8 mouse cellular contexts compared by ENCODE assay signal in genomic region chr5:134454421-134454820, GRCm38 (mm10). TPM values are rescaled to one million over a fixed set of nuclear protein-coding genes. Genes with fewer than 3 reads are reported as not detected.
DNase-seq lines count a peak whose midpoint lies in the region; ATAC-seq lines count a peak whose summit lies in the region.

No protein-coding gene starts in this region.

- WGBS in liver, embryonic 11.5 days = 71% methylated on average over 9 of the region's 9 CpGs
- WGBS in forebrain, embryonic 11.5 days = 68% methylated on average over 9 of the region's 9 CpGs
- WGBS in intestine, embryonic 16.5 days = 16% methylated on average over 9 of the region's 9 CpGs
- 18% methylated on average over 9 of the region's 9 CpGs for WGBS in neural tube, embryonic 15.5 days

- H3K4me1 ChIP-seq in liver, embryonic 11.5 days (replicated peaks; ENCODE audit: control insufficient read depth, insufficient read depth, low read length) = peaks cover 5% of the 10 kb centered on the region
- H3K4me1 ChIP-seq in forebrain, embryonic 11.5 days (replicated peaks; ENCODE audit: control insufficient read depth, insufficient read depth, low read length) = peaks cover 4% of the 10 kb centered on the region; the same call in 1 of the 2 replicates
- peaks cover 23% of the 10 kb centered on the region for H3K4me1 ChIP-seq in intestine, embryonic 16.5 days (ENCODE audit: control insufficient read depth, insufficient read depth, low read length)
- H3K4me1 ChIP-seq in neural tube, embryonic 15.5 days = peaks cover 27% of the 10 kb centered on the region

- ATAC-seq in liver, embryonic 11.5 days (replicated peaks; ENCODE audit: low FRiP score) = no peak
- no peak for ATAC-seq in forebrain, embryonic 11.5 days (replicated peaks; ENCODE audit: low FRiP score)
- peak; percentile 30; the same call in 1 of the 2 replicates for ATAC-seq in intestine, embryonic 16.5 days
- no peak for ATAC-seq in neural tube, embryonic 15.5 days (ENCODE audit: low FRiP score)
- no peak for ATAC-seq in erythroid progenitor cell, adult 5-6 weeks (replicated peaks; ENCODE audit: low FRiP score, poor library complexity, severe bottlenecking)

- peak overlapping the region; percentile 66; the same call in 1 of the 2 replicates for H3K4me3 ChIP-seq in liver, embryonic 11.5 days (ENCODE audit: low read depth, low read length)
- peak overlapping the region; percentile 77 for H3K4me3 ChIP-seq in forebrain, embryonic 11.5 days (ENCODE audit: low read depth, low read length)
- peak overlapping the region; percentile 68 for H3K4me3 ChIP-seq in intestine, embryonic 16.5 days (ENCODE audit: low read length)
- peak overlapping the region; percentile 82 for H3K4me3 ChIP-seq in neural tube, embryonic 15.5 days (replicated peaks)

- peaks cover 5% of the 10 kb centered on the region; the same call in 1 of the 2 replicates for H3K36me3 ChIP-seq in liver, embryonic 11.5 days (ENCODE audit: control insufficient read depth, insufficient read depth, low read length)
- H3K36me3 ChIP-seq in forebrain, embryonic 11.5 days (ENCODE audit: control insufficient read depth, insufficient read depth, low read length) = no peaks in the 10 kb centered on the region; the same call in 1 of the 2 replicates
- peaks cover 7% of the 10 kb centered on the region for H3K36me3 ChIP-seq in intestine, embryonic 16.5 days (ENCODE audit: control insufficient read depth, insufficient read depth, low read length)
- peaks cover 6% of the 10 kb centered on the region; the same call in 1 of the 2 replicates for H3K36me3 ChIP-seq in neural tube, embryonic 15.5 days

- no peak for DNase-seq in liver, embryonic 11.5 days (ENCODE audit: low spot score)
- DNase-seq in liver = no peak
- no peak for DNase-seq in forebrain, embryonic 11.5 days (ENCODE audit: low spot score)
- no peak for DNase-seq in retina, postnatal 1 day
- DNase-seq in gastrocnemius, postnatal 14 days = no peak

- H3K27ac ChIP-seq in liver, embryonic 11.5 days (ENCODE audit: low read depth, low read length) = no peak overlapping the region
- no peak overlapping the region for H3K27ac ChIP-seq in forebrain, embryonic 11.5 days (ENCODE audit: low read depth, low read length)
- H3K27ac ChIP-seq in intestine, embryonic 16.5 days (ENCODE audit: low read length) = peak overlapping the region; percentile 94
- H3K27ac ChIP-seq in neural tube, embryonic 15.5 days (replicated peaks) = peak overlapping the region; percentile 86

- H3K9me3 ChIP-seq in liver, embryonic 11.5 days (ENCODE audit: control insufficient read depth, low read length) = no peaks in the 10 kb centered on the region
- no peaks in the 10 kb centered on the region; the same call in 1 of the 2 replicates for H3K9me3 ChIP-seq in forebrain, embryonic 11.5 days (ENCODE audit: control insufficient read depth, low read length)
- H3K9me3 ChIP-seq in intestine, embryonic 16.5 days (ENCODE audit: control insufficient read depth, low read length) = peaks cover 4% of the 10 kb centered on the region; the same call in 1 of the 2 replicates
- no peaks in the 10 kb centered on the region for H3K9me3 ChIP-seq in neural tube, embryonic 15.5 days (replicated peaks)

- intact Hi-C loops in gastrocnemius, postnatal 14 days (cut with DNase I; ENCODE audit: low total_unique reads) = no loop called here

- 0 out of 2 replicates have a peak overlapping the region, but pooled peaks have one; percentile 72 for H3K9ac ChIP-seq in liver, embryonic 11.5 days (ENCODE audit: low read depth, low read length)
- peak overlapping the region; percentile 93 for H3K9ac ChIP-seq in forebrain, embryonic 11.5 days (ENCODE audit: low read length)
- H3K9ac ChIP-seq in intestine, embryonic 16.5 days (ENCODE audit: low read depth, low read length) = peak overlapping the region; percentile 93
- peak overlapping the region; percentile 82; the same call in 1 of the 2 replicates for H3K9ac ChIP-seq in neural tube, embryonic 15.5 days (replicated peaks)

- H3K4me2 ChIP-seq in liver, embryonic 11.5 days = peak overlapping the region; percentile 82
- peak overlapping the region; percentile 92 for H3K4me2 ChIP-seq in forebrain, embryonic 11.5 days (ENCODE audit: low read depth, low read length, severe bottlenecking)
- H3K4me2 ChIP-seq in intestine, embryonic 16.5 days (ENCODE audit: low read depth, low read length) = peak overlapping the region; percentile 84
- peak overlapping the region; percentile 91 for H3K4me2 ChIP-seq in neural tube, embryonic 15.5 days

- no peaks in the 10 kb centered on the region for H3K27me3 ChIP-seq in liver, embryonic 11.5 days (replicated peaks; ENCODE audit: control insufficient read depth, insufficient read depth, low read length)
- H3K27me3 ChIP-seq in forebrain, embryonic 11.5 days (ENCODE audit: control insufficient read depth, insufficient read depth, low read length) = no peaks in the 10 kb centered on the region
- H3K27me3 ChIP-seq in intestine, embryonic 16.5 days (replicated peaks; ENCODE audit: control insufficient read depth, insufficient read depth, low read length) = no peaks in the 10 kb centered on the region
- no peaks in the 10 kb centered on the region for H3K27me3 ChIP-seq in neural tube, embryonic 15.5 days (replicated peaks)

RNA-seq across cellular contexts. Expression of gene Gtf2ird1, which starts 2.1 kb away (rescaled TPM):
- polyA plus RNA-seq in liver, embryonic 11.5 days (2014; fragmentation: Nextera tagmentation; extraction: Ambion mirVana) = 46.7 and 51.8 TPM in 2 replicates
- polyA plus RNA-seq in forebrain, embryonic 11.5 days (2014; fragmentation: Nextera tagmentation; extraction: Ambion mirVana) = 99.8 and 103 TPM in 2 replicates
- polyA plus RNA-seq in intestine, embryonic 16.5 days (2015; fragmentation: Nextera tagmentation; extraction: Ambion mirVana) = 66.5 and 66.6 TPM in 2 replicates
- 62.6 and 64.9 TPM in 2 replicates for polyA plus RNA-seq in neural tube, embryonic 15.5 days (2015; fragmentation: Nextera tagmentation; extraction: Ambion mirVana)
- 6.3 and 19.1 TPM in 2 replicates for total RNA-seq in erythroid progenitor cell, adult 5-6 weeks (2015; ENCODE audit: low replicate concordance)
- 0.77 and 1.6 TPM in 2 replicates for total RNA-seq in erythroid progenitor cell, adult 5-6 weeks (2017; ENCODE audit: low replicate concordance)
- total RNA-seq in gastrocnemius, postnatal 14 days (2021) = 10 to 100 TPM in 1 of 2 experiments, 1 to 10 TPM in 1; 9.5 to 10.7 TPM

Comparison
In these comparisons a context has a peak if more than half of its experiments do, and no peak if none do; other contexts are left out.
1. H3K27ac ChIP-seq: peak in intestine, embryonic 16.5 days (single experiment) and neural tube, embryonic 15.5 days (single experiment); none in liver, embryonic 11.5 days (single experiment) and forebrain, embryonic 11.5 days (single experiment).
2. Peak in every context shown above with its lines, with median percentiles within 50 percentile points of each other: H3K4me2 ChIP-seq, H3K4me3 ChIP-seq and H3K9ac ChIP-seq.